Mouse (Mus musculus) 416B (cell line): Measurements from ENCODE around the gene Podxl2.

Experiments
- DNase-seq: peaks from one replicate; pipeline ENCODE4 v3.0.0; 2011; ENCODE audit warnings: low read depth

The Podxl2 gene

GRCm38 (mm10) chr6:88800191-88800590, 74.7 kb downstream of the Podxl2 start:
- DNase-seq = no peak

GRCm38 (mm10) chr6:88794561-88794971, 80.3 kb downstream of the Podxl2 start:
- DNase-seq = no peak

GRCm38 (mm10) chr6:88793872-88794271, 81.0 kb downstream of the Podxl2 start:
- no peak for DNase-seq

GRCm38 (mm10) chr6:88793243-88793642, 81.6 kb downstream of the Podxl2 start:
- DNase-seq = no peak
